Mouse (Mus musculus) kidney, postnatal 0 days (tissue): ENCODE data around the gene Grm7. TPM values are rescaled to one million over a fixed set of nuclear protein-coding genes. Genes with fewer than 3 reads are reported as not detected.
A peak's percentile ranks its signal among the peaks of the same experiment; 100 is the strongest.

Experiments
- ATAC-seq: fragments of 200-750 bp; cut with Nextera tagmentation; replicated peaks from 2 replicates; pipeline ENCODE4 v1.8.0; 2017; ENCODE audit warnings: low read depth, moderate number of reproducible peaks, moderate TSS enrichment, moderate library complexity; ENCODE audit not compliant: low FRiP score
- DNase-seq: peaks from one replicate; pipeline ENCODE4 v3.0.0-alpha.2; 2016; ENCODE audit warnings: low spot score
- H3K27ac ChIP-seq: fragments of 300-500 bp; sonication (generic); 2 replicates; pipeline ENCODE4 v1.5.1; 2014; ENCODE audit warnings: mild to moderate bottlenecking
- H3K27me3 ChIP-seq: fragments of 300-500 bp; sonication (generic); 2 replicates; pipeline ENCODE4 v1.6.1; 2014; ENCODE audit warnings: low read length, mixed read lengths; ENCODE audit not compliant: insufficient read depth
- H3K36me3 ChIP-seq: fragments of 300-500 bp; sonication (generic); 2 replicates; pipeline ENCODE4 v1.6.1; 2014; ENCODE audit warnings: low read length, mixed read lengths; ENCODE audit not compliant: insufficient read depth
- H3K4me1 ChIP-seq: fragments of 300-500 bp; sonication (generic); replicated peaks from 2 replicates; pipeline ENCODE4 v1.6.1; 2014; ENCODE audit warnings: antibody characterized with exemption, low read length, mixed read lengths; ENCODE audit not compliant: insufficient read depth
- H3K4me2 ChIP-seq: fragments of 300-500 bp; sonication (generic); 2 replicates; pipeline ENCODE4 v1.6.1; 2014; ENCODE audit warnings: mild to moderate bottlenecking, low read length, moderate library complexity, mixed read lengths
- H3K4me3 ChIP-seq: fragments of 300-500 bp; sonication (generic); replicated peaks from 2 replicates; pipeline ENCODE4 v1.5.1; 2014; ENCODE audit warnings: low read depth, low read length
- H3K9ac ChIP-seq: fragments of 300-500 bp; sonication (generic); 2 replicates; pipeline ENCODE4 v1.6.1; 2014; ENCODE audit warnings: low read depth, low read length
- H3K9me3 ChIP-seq: fragments of 300-500 bp; sonication (generic); replicated peaks from 2 replicates; pipeline ENCODE4 v1.6.1; 2016; ENCODE audit warnings: low read length, inconsistent platforms, mixed read lengths
- CTCF ChIP-seq: IDR thresholded peaks from 2 replicates; pipeline ENCODE4 v1.5.1; 2016; ENCODE audit warnings: antibody characterized with exemption, low read depth, mild to moderate bottlenecking, moderate library complexity
- WGBS: fragments of 180-500 bp; shearing (Covaris S2); extraction: QIAGEN DNeasy Blood & Tissue Kit; methylation state at CpG from one replicate; pipeline ENCODE4 v1.1.7; 2014; 5-methylcytosine and 5-hydroxymethylcytosine counted together
- polyA plus RNA-seq: library from polyadenylated mRNA; unstranded; fragments of >200 nt; fragmentation: Nextera tagmentation; extraction: Ambion mirVana; gene quantifications from 2 replicates; pipeline ENCODE4 v1.2.1, GENCODE M21; 2015

The Grm7 gene
- polyA plus RNA-seq, 1 experiment from 2014 or later, result 2.3 TPM

DNA sequence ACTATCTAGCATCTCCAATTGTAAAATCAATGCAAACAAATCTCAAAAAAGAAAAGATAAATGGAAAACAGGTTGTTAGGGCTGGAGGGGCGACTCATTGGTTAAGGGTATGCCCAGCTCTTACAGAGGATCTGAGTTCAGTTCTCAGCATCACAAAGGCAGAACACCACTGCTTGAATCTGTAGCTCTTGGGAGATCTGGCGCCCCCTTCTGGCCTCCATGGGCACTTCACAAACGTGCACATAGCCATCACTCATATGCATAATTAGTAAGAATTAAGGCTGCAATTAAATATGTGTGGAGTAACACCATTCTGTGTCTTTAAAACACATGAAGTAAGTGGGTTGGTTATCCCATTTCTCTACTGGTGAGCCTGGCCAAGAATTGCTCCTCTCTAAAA is 914.1 kb downstream of the Grm7 start:
- no peak overlapping the region for H3K27ac ChIP-seq
- DNase-seq (no peak), ATAC-seq (no peak)
- no peaks in the 10 kb centered on the region for H3K4me1 ChIP-seq
- no peak overlapping the region for H3K4me3 ChIP-seq
- 66% methylated on average over 3 of the region's 3 CpGs for WGBS
- no peaks in the 10 kb centered on the region for H3K27me3 ChIP-seq
- H3K9ac ChIP-seq, result no peak overlapping the region
- no peaks in the 10 kb centered on the region for H3K36me3 ChIP-seq
- H3K9me3 ChIP-seq, result no peaks in the 10 kb centered on the region
- 0 out of 2 replicates have a peak, but pooled peaks have one; percentile 20 for TF ChIP-seq CTCF
- no peak overlapping the region for H3K4me2 ChIP-seq

DNA sequence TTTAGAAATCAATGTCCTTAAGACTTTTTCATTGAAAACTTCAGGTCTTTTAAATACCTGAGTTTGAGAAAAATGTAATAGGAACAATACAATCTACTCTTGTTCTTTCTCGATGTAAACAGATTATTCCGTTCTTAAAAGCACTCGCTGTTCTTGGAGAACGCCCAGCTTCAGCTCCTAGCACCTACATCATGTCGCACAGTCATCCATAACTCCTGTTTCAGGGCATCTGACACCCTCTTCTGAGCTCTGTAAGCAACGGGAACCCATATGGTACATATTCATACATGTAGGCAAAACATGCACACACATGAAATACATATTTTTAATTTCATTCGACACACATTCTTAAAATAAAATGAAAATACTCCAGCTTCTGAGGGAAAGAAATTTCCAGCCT is 916.0 kb downstream of the Grm7 start:
- H3K9me3 ChIP-seq, result no peaks in the 10 kb centered on the region
- H3K27me3 ChIP-seq, result no peaks in the 10 kb centered on the region
- no peaks in the 10 kb centered on the region for H3K36me3 ChIP-seq
- H3K4me1 ChIP-seq, result no peaks in the 10 kb centered on the region
- H3K4me2 ChIP-seq, result no peak overlapping the region
- DNase-seq (no peak), ATAC-seq (no peak)
- H3K9ac ChIP-seq, result no peak overlapping the region
- no peak overlapping the region for H3K4me3 ChIP-seq
- 86% methylated on average over 7 of the region's 7 CpGs for WGBS
- TF ChIP-seq CTCF, result no peak
- no peak overlapping the region for H3K27ac ChIP-seq

DNA sequence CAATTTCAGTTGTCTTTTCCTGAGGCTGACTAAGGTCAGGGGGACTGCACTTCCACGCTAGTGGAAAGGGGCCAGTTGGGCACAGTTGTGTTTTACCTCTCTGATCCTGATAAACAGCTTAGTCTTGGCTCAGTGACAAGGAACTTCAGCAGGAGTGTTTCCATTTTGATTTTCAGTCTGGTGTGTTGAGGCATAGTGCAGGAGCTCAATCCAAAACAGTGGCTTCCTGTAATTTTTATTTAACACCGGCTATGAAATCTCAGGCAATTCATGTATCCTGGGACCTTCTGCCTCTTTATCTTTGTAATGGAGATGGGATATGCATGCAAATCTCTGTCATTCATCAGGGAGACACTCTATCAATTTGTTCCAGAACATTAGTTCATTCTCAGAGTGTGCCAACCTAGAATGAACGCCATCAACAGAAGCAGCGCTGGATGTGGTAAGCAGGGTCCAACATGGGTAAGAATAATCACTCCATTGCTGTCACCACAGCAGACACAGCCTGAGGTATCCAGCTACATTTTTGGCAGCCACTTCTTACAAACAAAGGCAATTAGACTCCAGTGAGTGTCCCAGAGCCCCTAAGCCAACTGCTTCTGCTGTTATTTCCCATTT is 926.2 kb downstream of the Grm7 start:
- H3K4me3 ChIP-seq, result no peak overlapping the region
- DNase-seq (no peak), ATAC-seq (no peak)
- TF ChIP-seq CTCF, result no peak
- H3K9ac ChIP-seq, result no peak overlapping the region
- H3K27me3 ChIP-seq, result no peaks in the 10 kb centered on the region
- no peaks in the 10 kb centered on the region for H3K4me1 ChIP-seq
- no peak overlapping the region for H3K27ac ChIP-seq
- H3K36me3 ChIP-seq, result no peaks in the 10 kb centered on the region
- 76% methylated on average over 4 of the region's 4 CpGs for WGBS
- no peak overlapping the region for H3K4me2 ChIP-seq
- no peaks in the 10 kb centered on the region; the same call in 1 of the 2 replicates for H3K9me3 ChIP-seq

DNA sequence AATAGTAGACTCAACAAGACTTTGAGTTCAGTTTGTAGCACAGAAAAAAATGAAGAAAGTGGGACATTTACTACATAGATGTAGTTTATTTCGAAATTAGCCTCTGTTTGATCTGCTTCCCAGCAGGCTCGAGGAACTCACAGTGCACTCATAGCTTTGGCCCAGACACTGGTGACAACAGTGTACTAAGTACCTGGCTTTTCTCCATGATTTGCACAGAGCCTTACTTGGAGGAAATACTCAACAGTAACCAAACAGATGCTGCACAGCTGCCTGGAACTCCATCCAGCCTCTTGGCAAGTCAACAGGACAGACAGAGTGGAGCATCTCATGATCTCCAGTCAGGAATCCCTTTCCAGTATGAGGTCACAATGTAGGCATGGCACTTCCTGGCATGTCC is 939.5 kb downstream of the Grm7 start:
- H3K27me3 ChIP-seq, result no peaks in the 10 kb centered on the region
- H3K4me2 ChIP-seq, result no peak overlapping the region
- no peaks in the 10 kb centered on the region for H3K36me3 ChIP-seq
- no peak for ATAC-seq
- no peak for TF ChIP-seq CTCF
- WGBS, result 72% methylated on average over 2 of the region's 2 CpGs
- H3K9ac ChIP-seq, result no peak overlapping the region
- no peak overlapping the region for H3K27ac ChIP-seq
- no peak overlapping the region for H3K4me3 ChIP-seq
- no peaks in the 10 kb centered on the region for H3K9me3 ChIP-seq
- H3K4me1 ChIP-seq, result no peaks in the 10 kb centered on the region
- no peak for DNase-seq

DNA sequence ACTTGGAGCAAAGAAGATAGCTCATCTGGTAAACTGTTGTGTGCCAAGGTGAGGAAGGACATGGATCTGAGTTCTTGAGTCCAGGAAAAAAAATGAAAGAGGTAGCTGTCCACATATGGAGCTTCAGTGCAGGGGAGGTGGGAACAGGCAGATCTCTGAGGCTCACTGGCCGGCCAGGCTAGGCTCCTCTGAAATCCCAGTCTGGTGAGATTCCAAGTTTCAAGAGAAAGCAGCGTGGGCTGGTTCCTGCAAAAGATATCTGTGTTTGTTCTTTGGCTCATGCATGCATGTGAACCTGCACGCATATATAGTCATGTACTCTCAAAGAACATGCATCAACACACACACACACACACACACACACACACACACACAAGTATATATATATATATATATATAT is 942.2 kb downstream of the Grm7 start:
- no peaks in the 10 kb centered on the region for H3K36me3 ChIP-seq
- H3K9ac ChIP-seq, result no peak overlapping the region
- TF ChIP-seq CTCF, result no peak
- H3K4me3 ChIP-seq, result no peak overlapping the region
- no peak for DNase-seq
- no peak for ATAC-seq
- no peaks in the 10 kb centered on the region for H3K4me1 ChIP-seq
- no peaks in the 10 kb centered on the region for H3K27me3 ChIP-seq
- H3K9me3 ChIP-seq, result no peaks in the 10 kb centered on the region
- H3K27ac ChIP-seq, result no peak overlapping the region
- 72% methylated on average over 3 of the region's 3 CpGs for WGBS
- H3K4me2 ChIP-seq, result no peak overlapping the region

DNA sequence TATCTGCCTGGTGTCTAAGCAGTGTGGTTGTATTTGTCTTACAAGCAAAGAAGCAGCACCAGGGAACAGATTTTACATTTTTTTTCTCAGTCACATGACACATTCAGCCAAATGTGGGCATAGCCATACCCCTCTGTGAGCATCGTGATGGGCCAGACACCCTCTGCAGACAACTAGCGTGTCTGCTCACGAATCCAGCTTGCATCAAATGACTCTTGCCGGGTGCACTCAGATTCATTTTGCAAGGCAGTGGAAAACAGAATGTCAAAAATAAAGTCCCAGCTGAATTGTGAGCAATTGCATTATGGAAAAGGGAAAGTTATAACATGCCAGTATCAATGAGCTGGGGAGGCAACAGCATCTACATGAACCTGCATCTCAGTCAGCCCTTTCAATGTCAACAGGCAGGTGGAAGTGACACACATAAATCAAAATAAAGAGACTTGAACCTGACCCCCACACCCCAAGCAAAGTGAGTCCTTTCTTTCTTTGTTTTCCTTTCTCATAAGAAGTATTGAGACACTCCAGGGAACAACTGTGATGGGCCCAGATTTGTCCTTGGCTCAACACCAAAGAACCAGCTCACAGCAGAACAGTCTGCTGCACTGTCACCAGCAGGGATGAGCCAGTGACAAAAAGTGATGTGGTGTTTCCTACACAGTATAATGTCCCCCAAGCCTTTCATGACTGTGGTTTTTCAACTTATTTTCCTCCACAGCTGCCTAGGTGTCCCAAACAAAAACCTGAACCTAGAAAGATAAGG is 956.7 kb downstream of the Grm7 start:
- H3K4me2 ChIP-seq, result no peak overlapping the region
- no peaks in the 10 kb centered on the region for H3K36me3 ChIP-seq
- TF ChIP-seq CTCF, result no peak
- DNase-seq, result no peak
- H3K9ac ChIP-seq, result no peak overlapping the region
- H3K4me3 ChIP-seq, result no peak overlapping the region
- ATAC-seq, result no peak
- no peaks in the 10 kb centered on the region for H3K27me3 ChIP-seq
- no peaks in the 10 kb centered on the region for H3K4me1 ChIP-seq
- no peaks in the 10 kb centered on the region for H3K9me3 ChIP-seq
- 83% methylated on average over 4 of the region's 4 CpGs for WGBS
- H3K27ac ChIP-seq, result no peak overlapping the region

DNA sequence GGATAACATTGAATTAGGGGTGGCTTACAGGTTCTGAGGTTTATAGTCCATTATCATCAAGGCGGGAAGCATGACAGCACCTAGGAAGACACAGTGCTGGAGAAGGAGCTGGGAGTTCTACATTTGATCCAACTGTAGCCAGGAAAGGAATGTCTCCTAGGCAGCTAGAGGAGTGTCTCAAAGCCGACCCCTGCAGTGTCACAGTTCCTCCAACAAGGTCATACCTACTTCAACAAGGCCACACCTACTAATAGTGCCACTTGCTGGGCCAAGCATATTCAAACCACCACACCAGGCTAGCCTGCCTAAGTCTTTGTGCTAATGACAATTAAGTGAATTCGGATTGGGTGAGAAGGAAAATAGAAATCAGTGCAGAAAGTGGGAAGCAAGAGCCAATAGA is 965.0 kb downstream of the Grm7 start:
- DNase-seq (no peak), ATAC-seq (no peak)
- H3K9me3 ChIP-seq, result no peaks in the 10 kb centered on the region
- no peak overlapping the region for H3K4me3 ChIP-seq
- H3K27me3 ChIP-seq, result no peaks in the 10 kb centered on the region
- no peak overlapping the region for H3K9ac ChIP-seq
- TF ChIP-seq CTCF, result no peak
- H3K4me2 ChIP-seq, result no peak overlapping the region
- no peaks in the 10 kb centered on the region for H3K4me1 ChIP-seq
- 79% methylated on average over 3 of the region's 3 CpGs for WGBS
- H3K27ac ChIP-seq, result no peak overlapping the region
- H3K36me3 ChIP-seq, result no peaks in the 10 kb centered on the region
